Mouse (Mus musculus) CD4-positive helper T cell, adult 2 months (primary cell): ENCODE measurements around the gene Mia.
A peak's percentile ranks its signal among the peaks of the same experiment; 100 is the strongest.

ENCODE experiments used
- DNase-seq: peaks from one replicate; pipeline ENCODE4 v3.0.0-alpha.2; 2012; ENCODE audit warnings: low read depth, missing footprints, low spot score

The Mia gene

GRCm38 (mm10) chr7:27185986-27186385, 5.0 kb upstream of the Mia start:
- DNase-seq, result no peak

DNA sequence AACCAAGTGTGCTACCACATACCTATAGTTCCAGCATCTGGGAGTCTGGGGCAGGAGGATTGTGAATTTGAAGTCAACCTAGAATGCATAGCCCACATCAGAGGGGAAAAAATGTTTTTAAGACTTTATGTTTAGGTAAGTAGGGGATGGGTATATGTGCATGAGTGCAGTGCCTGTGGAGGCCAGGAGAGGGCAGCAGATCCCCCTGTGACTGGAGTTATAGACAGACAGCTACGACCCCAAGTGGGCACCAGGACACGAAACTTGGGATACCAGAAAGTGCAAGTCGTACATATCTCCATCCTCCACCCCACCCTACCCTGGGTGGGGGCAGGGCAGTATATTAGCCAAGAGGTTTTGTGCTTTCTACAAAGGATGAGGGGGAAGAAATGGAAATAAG, 4.0 kb upstream of the Mia start:
- peak; percentile 42 for DNase-seq

DNA sequence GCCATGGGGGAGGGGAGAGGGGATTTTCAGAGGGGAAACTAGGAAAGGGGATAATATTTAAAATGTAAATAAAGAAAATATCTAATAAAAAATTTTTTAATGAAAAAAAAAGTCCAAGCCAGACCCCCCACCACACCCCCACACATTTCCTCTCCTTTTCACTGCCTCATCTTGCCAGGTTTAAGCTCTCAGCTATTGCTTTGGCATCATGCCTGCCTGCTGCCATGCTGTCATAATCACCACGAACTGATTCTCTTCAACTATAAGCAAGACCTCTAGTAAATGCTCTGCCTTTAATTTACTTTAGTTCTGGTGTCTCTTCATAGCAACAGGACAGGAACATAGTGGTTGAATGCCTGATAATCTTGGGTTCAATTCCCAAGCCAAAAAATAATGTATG, 1.5 kb upstream of the Mia start:
- no peak for DNase-seq

DNA sequence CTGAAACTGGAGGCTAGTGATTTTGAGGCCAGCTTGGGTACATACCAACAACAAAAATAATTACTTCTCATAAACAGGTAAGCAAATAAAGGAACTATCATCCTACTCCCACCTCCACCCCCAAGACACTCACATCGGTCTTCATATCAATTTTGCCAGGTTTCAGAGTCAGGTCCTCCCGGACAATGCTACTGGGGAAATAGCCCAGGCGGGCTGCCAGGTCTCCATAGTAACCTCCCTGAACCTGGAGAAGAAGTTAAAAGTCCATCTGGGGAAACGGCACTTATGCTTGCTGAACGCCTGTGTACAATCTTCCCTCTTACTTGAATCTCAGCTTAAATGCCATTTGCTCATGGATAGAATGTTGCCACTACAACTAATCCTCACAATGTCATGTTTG, 921 bp downstream of the Mia start:
- DNase-seq, result no peak

- no peak for DNase-seq
Measured at GRCm38 (mm10) chr7:27179217-27179918, 1.6 kb downstream of the Mia start.

- peak; percentile 100 for DNase-seq
Measured at GRCm38 (mm10) chr7:27178324-27179216, 2.4 kb downstream of the Mia start, which contains the start of gene Rab4b. Gene Rab4b (minus strand): TSS chr7:27178896.

- peak; percentile 58 for DNase-seq
Measured at GRCm38 (mm10) chr7:27177942-27178323, 3.0 kb downstream of the Mia start.

DNA sequence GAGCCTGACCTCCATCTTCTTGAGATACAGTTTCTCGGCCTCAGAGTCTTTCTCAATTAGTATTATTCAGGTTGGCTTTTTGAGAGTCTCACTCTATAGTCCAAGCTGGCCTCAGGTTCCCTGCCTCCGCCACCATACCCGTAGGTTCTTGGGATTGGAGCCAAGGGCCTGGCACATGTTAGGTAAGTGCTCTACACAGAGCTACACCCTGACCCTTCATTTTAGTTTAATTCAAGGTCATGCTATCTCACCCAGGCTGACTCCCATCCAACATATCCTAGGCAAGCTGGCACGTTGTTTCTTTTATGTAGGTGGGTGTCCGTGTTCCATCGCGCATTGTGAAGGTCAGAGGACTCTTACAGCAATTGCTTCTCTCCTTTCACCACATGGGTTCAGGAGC, 6.1 kb downstream of the Mia start:
- no peak for DNase-seq

DNA sequence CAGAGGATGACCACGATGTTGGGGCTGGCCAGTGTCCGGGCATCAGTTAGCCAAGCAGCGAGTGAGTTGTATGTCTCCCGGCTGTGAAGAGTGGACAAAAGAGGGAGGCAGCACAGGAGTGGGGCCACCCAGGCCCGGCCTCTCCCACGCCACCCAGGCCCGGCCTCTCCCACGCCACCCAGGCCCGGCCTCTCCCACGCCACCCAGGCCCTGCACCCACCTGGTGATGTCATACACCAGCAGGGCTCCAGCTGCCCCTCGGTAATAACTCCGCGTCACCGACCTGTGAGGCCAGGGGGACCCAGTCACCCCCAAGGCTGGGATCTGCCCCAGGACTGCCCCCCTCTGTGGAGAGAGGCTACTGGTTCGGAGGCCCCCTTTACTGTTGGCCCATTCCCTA, 6.5 kb downstream of the Mia start:
- DNase-seq, result no peak

- no peak for DNase-seq
Measured at GRCm38 (mm10) chr7:27170981-27171380, 10.0 kb downstream of the Mia start.

- no peak for DNase-seq
Measured at GRCm38 (mm10) chr7:27168371-27168770, 12.6 kb downstream of the Mia start.

- DNase-seq, result no peak
Measured at GRCm38 (mm10) chr7:27167475-27168094, 13.4 kb downstream of the Mia start.

DNA sequence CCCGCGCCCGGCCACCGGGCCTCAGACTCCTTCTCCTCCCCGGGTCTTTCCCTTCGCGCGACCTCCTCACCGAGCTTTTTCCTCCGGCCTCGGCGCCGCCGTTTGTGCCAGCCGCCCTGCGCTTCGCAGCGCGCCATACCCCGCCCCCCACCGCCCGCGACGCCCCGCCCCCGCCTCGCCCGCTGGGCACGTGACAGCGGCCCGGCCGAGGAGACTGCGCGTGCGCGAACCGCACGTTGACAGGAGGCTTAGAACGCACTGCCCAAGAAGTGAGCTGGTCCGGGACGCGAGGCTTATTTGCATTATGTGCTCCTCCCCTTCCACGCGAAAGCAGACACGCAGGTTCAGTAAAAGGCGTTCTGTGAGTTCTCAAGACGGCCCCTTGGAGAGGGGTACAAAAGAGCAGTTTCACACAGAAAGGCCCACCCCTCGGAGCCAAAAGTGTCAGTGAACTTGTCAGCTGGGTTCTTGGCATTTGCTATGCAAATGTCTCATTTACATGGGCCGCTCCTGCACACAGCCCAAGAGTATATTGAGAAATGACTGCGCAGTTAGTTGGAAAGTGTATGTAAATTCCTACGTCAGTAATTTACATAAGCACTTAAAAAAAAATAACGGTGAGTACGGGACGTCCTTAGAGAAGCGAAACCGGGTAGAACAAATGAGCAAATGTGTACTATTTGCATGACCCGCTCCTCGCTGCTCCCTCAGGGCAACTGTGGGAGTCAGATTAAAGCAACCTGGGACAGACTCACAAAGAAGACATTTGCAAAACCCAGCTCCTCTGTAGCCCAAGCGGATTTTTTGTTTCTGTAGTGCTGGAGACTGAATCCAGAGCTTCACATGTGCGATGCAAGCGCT, 14.1 kb downstream of the Mia start, which contains the start of gene Egln2:
Egln2 (minus strand) TSS at position 189 of the 861 bp plus-strand sequence.
- peak; percentile 97 for DNase-seq

DNA sequence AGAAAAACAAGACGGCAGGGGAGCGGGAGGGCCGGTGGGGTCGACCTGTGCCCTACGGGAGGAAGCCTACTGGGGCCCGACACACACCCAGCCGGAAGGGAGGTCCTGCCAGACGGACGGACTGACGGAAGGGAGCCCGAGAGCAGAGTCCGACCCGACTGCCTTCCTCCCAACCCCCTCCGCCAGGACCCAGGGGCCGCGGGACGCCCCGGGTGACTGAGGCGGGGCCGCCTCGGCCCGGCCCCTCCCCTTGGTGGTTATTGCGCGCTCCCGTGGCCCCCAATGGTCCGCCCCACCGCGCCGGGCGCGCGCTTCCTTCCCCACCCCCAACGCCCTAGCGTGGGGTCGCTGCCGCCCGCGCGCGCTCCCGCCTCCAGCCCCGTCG, 14.7 kb downstream of the Mia start:
- DNase-seq, result peak; percentile 89

GRCm38 (mm10) chr7:27165696-27166095, 15.3 kb downstream of the Mia start:
- peak; percentile 44 for DNase-seq

- DNase-seq, result no peak
Measured at GRCm38 (mm10) chr7:27165007-27165655, 15.8 kb downstream of the Mia start.

DNA sequence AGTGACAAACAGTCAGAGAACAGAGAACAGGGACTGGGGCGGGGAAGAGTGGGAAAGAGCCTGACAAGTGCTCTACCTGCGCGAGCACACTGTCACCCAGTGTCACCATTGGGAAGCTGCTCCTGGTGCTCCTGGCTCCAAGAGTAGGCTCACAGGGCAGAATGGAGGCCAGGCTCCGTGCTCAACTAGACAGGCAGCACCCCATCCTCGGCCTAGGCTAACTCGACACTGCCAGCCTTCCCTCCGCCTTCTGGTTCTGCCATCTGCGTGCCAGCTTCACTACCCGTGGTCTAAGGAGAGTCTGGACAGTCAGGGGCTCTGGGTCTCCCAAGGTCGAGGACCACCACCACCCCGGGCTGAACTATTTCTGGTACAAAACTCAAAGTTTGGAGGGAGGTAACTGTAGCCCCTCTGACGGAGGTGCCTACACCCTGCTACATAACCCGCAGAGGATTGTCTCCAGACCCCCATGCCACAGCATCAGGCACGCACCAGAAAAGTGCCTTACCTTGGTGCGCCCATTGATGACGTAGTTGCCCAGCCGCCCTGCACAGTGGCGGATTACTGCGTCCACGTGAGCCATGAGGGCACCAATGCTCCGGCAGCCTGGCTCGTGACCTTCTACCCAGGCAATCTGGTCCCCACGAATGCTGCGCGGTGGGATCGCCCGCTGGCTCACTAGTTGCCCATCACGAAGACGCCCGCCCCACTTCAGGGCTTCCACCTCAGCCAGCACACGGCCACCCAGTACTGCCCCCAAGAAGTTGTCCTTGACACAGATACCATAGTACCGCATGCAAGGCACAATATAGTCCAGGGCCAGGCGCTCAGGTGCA, 16.6 kb downstream of the Mia start:
- no peak for DNase-seq

- DNase-seq, result no peak
Measured at GRCm38 (mm10) chr7:27163450-27163805, 17.5 kb downstream of the Mia start.

DNA sequence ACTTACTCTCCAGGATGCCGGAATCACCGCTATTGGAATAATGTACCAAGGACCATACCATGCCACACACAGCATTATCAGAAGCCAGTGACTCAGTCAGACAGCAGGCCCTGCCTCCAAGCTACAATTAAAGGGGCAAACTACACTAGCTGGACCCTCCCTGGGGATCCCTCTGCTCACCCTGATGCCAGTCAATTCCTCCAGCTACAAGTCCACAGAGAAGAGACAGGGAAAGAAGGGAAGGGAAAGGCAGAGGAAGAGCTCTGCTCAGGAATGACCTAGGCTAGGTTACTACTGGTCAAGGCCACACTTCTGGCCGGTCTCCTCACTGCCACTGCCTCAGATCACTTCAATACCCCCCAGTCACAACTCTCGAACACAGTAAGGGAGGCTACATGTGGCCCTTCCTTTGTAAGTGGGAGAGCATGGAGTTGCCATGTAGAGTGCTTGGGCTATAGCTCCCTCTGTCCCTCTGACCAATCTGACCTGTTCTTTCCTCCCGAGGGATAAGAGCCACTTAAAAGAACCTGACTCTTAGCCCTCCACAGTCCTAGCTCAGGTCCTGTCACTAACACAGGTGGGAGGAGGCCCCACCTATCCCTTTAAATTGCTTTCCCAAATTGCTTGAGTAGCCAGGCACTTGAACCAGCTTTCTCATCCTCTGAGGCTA, 18.0 kb downstream of the Mia start:
- DNase-seq, result no peak

GRCm38 (mm10) chr7:27161744-27162143, 19.2 kb downstream of the Mia start:
- DNase-seq, result no peak
